Mouse (Mus musculus) MEL (cell line): ENCODE measurements around the gene Plxna4. TPM values are rescaled to one million over a fixed set of nuclear protein-coding genes. Genes with fewer than 3 reads are reported as not detected.

Source experiments
- DNase-seq: peaks from one replicate; pipeline ENCODE4 v3.0.0; 2011; ENCODE audit warnings: low read depth, low spot score
- H3K27ac ChIP-seq: 2 replicates; pipeline ENCODE4 v1.5.1; 2012; ENCODE audit warnings: low read depth, mild to moderate bottlenecking, control low read depth, low read length, moderate library complexity; ENCODE audit not compliant: control insufficient read depth
- H3K27me3 ChIP-seq, 2 experiments: fragments of 150-350 bp in 1 of 2; sonication (generic) in 1 of 2; 2 replicates each; pipeline ENCODE4 v1.6.1; 2012; ENCODE audit warnings: low read length in 2 of 2, mild to moderate bottlenecking in 2 of 2, improper control_type of control experiment in 1 of 2, moderate library complexity in 1 of 2; ENCODE audit not compliant: insufficient read depth in 2 of 2, control insufficient read depth in 1 of 2
- H3K36me3 ChIP-seq, 2 experiments: 2 replicates each; pipeline ENCODE4 v1.6.1; 2012 to 2014; ENCODE audit warnings: low read length in 2 of 2, improper control_type of control experiment in 1 of 2, inconsistent platforms in 1 of 2, mild to moderate bottlenecking in 1 of 2; ENCODE audit not compliant: insufficient read depth in 2 of 2, control insufficient read depth in 1 of 2
- H3K4me1 ChIP-seq, 2 experiments: fragments of 150-350 bp in 1 of 2; sonication (generic) in 1 of 2; 2 replicates each; pipeline ENCODE4 v1.6.1; 2012; ENCODE audit warnings: low read length in 2 of 2, improper control_type of control experiment in 1 of 2, mild to moderate bottlenecking in 1 of 2; ENCODE audit not compliant: insufficient read depth in 2 of 2, control insufficient read depth in 1 of 2
- H3K4me3 ChIP-seq, 2 experiments: fragments of 150-350 bp in 1 of 2; sonication (generic) in 1 of 2; 2 replicates each; pipeline ENCODE4 v1.5.1; 2012; ENCODE audit warnings: low read depth in 2 of 2, low read length in 2 of 2, mild to moderate bottlenecking in 2 of 2, moderate library complexity in 2 of 2, control low read depth in 1 of 2, improper control_type of control experiment in 1 of 2; ENCODE audit not compliant: control insufficient read depth in 1 of 2, insufficient read depth in 1 of 2
- H3K79me2 ChIP-seq: 2 replicates; pipeline ENCODE4 v1.6.1; 2012; ENCODE audit warnings: mild to moderate bottlenecking, low read length, moderate library complexity; ENCODE audit not compliant: control insufficient read depth, poor library complexity, insufficient read depth
- H3K9ac ChIP-seq: 2 replicates; pipeline ENCODE4 v1.6.1; 2012; ENCODE audit warnings: low read depth, mild to moderate bottlenecking, control low read depth, low read length, moderate library complexity; ENCODE audit not compliant: control insufficient read depth, poor library complexity, severe bottlenecking
- H3K9me3 ChIP-seq: fragments of 150-350 bp; sonication (generic); replicated peaks from 2 replicates; pipeline ENCODE4 v1.6.1; 2012; ENCODE audit warnings: mild to moderate bottlenecking, low read length, improper control_type of control experiment, moderate library complexity; ENCODE audit not compliant: insufficient read depth
- CHD1 ChIP-seq: IDR thresholded peaks from 2 replicates; pipeline ENCODE4 v1.6.1; 2012; ENCODE audit warnings: low read depth, mild to moderate bottlenecking, inconsistent platforms, low read length, improper control_type of control experiment
- CHD2 ChIP-seq: IDR thresholded peaks from 2 replicates; pipeline ENCODE4 v1.6.1; 2011; ENCODE audit warnings: low read length, improper control_type of control experiment
- CTCF ChIP-seq, 3 experiments: IDR thresholded peaks in 2 of 3; conservative IDR thresholded peaks in 1 of 3; 2 replicates each; pipeline ENCODE4 v1.5.1; 2011 to 2012; ENCODE audit warnings: low read length in 3 of 3, low read depth in 2 of 3, mild to moderate bottlenecking in 2 of 3, improper control_type of control experiment in 1 of 3, inconsistent platforms in 1 of 3, mixed read lengths in 1 of 3, moderate library complexity in 1 of 3; ENCODE audit not compliant: control insufficient read depth in 1 of 3, insufficient read depth in 1 of 3, poor library complexity in 1 of 3, severe bottlenecking in 1 of 3
- E2F4 ChIP-seq: IDR thresholded peaks from 2 replicates; pipeline ENCODE4 v1.6.1; 2011; ENCODE audit warnings: low read depth, low read length, improper control_type of control experiment, borderline replicate concordance
- ELF1 ChIP-seq: IDR thresholded peaks from 2 replicates; pipeline ENCODE4 v1.6.1; 2014; ENCODE audit warnings: low read depth, mild to moderate bottlenecking, inconsistent platforms, low read length, improper control_type of control experiment, moderate library complexity
- ETS1 ChIP-seq: IDR thresholded peaks from 2 replicates; pipeline ENCODE4 v1.6.1; 2012; ENCODE audit warnings: low read depth, mild to moderate bottlenecking, inconsistent platforms, low read length, improper control_type of control experiment, moderate library complexity
- GABPA ChIP-seq: IDR thresholded peaks from 2 replicates; pipeline ENCODE4 v1.6.1; 2012; ENCODE audit warnings: low read depth, mild to moderate bottlenecking, inconsistent platforms, low read length, improper control_type of control experiment, moderate library complexity
- GATA1 ChIP-seq: IDR thresholded peaks from 2 replicates; pipeline ENCODE4 v1.6.1; 2011; ENCODE audit warnings: low read depth, low read length, improper control_type of control experiment
- KAT2A ChIP-seq: conservative IDR thresholded peaks from 2 replicates; pipeline ENCODE4 v1.6.1; 2012; ENCODE audit warnings: low read depth, low read length, improper control_type of control experiment, inconsistent platforms
- MAFK ChIP-seq: IDR thresholded peaks from 2 replicates; pipeline ENCODE4 v1.6.1; 2011; ENCODE audit warnings: low read depth, mild to moderate bottlenecking, low read length, improper control_type of control experiment, borderline replicate concordance
- MEF2A ChIP-seq: IDR thresholded peaks from 2 replicates; pipeline ENCODE4 v1.6.1; 2014; ENCODE audit warnings: low read depth, mild to moderate bottlenecking, inconsistent platforms, low read length, improper control_type of control experiment; ENCODE audit not compliant: poor library complexity, insufficient replicate concordance, severe bottlenecking; ENCODE audit errors: extremely low read depth
- MXI1 ChIP-seq: IDR thresholded peaks from 2 replicates; pipeline ENCODE4 v1.6.1; 2011; ENCODE audit warnings: mild to moderate bottlenecking, low read depth, low read length, improper control_type of control experiment
- NELFE ChIP-seq: IDR thresholded peaks from 2 replicates; pipeline ENCODE4 v1.6.1; 2011; ENCODE audit warnings: low read depth, low read length, improper control_type of control experiment
- NRF1 ChIP-seq: IDR thresholded peaks from 2 replicates; pipeline ENCODE4 v1.6.1; 2014; ENCODE audit warnings: low read depth, mild to moderate bottlenecking, inconsistent platforms, low read length, improper control_type of control experiment, moderate library complexity; ENCODE audit not compliant: poor library complexity, insufficient read depth, severe bottlenecking
- POLR2A ChIP-seq, 2 experiments: IDR thresholded peaks; 2 replicates each; pipeline ENCODE4 v1.6.1; 2011 to 2012; ENCODE audit warnings: low read length in 2 of 2, mild to moderate bottlenecking in 2 of 2, control low read depth in 1 of 2, improper control_type of control experiment in 1 of 2, low read depth in 1 of 2, moderate library complexity in 1 of 2; ENCODE audit not compliant: control insufficient read depth in 1 of 2, insufficient read depth in 1 of 2, poor library complexity in 1 of 2
- POLR2AphosphoS5 ChIP-seq: IDR thresholded peaks from 2 replicates; pipeline ENCODE4 v1.6.1; 2012; ENCODE audit warnings: low read depth, borderline replicate concordance, mild to moderate bottlenecking, inconsistent platforms, low read length, moderate library complexity, mixed read lengths
- RAD21 ChIP-seq: IDR thresholded peaks from 2 replicates; pipeline ENCODE4 v1.6.1; 2011; ENCODE audit warnings: mild to moderate bottlenecking, low read depth, low read length, improper control_type of control experiment
- SIN3A ChIP-seq: IDR thresholded peaks from 2 replicates; pipeline ENCODE4 v1.6.1; 2012; ENCODE audit warnings: low read length, improper control_type of control experiment, inconsistent platforms
- SMC3 ChIP-seq: IDR thresholded peaks from 2 replicates; pipeline ENCODE4 v1.6.1; 2011; ENCODE audit warnings: low read depth, low read length, improper control_type of control experiment
- TBP ChIP-seq: IDR thresholded peaks from 2 replicates; pipeline ENCODE4 v1.8.0; 2011; ENCODE audit warnings: low read depth, low read length, improper control_type of control experiment
- TCF12 ChIP-seq: IDR thresholded peaks from 2 replicates; pipeline ENCODE4 v1.6.1; 2014; ENCODE audit warnings: low read depth, mild to moderate bottlenecking, inconsistent platforms, low read length, improper control_type of control experiment, moderate library complexity
- UBTF ChIP-seq: IDR thresholded peaks from 2 replicates; pipeline ENCODE4 v1.6.1; 2012; ENCODE audit warnings: low read depth, mild to moderate bottlenecking, inconsistent platforms, low read length, improper control_type of control experiment, moderate library complexity, borderline replicate concordance; ENCODE audit not compliant: insufficient read depth
- USF1 ChIP-seq: IDR thresholded peaks from 2 replicates; pipeline ENCODE4 v1.6.1; 2014; ENCODE audit warnings: low read depth, mild to moderate bottlenecking, inconsistent platforms, low read length, improper control_type of control experiment, moderate library complexity
- USF2 ChIP-seq, 2 experiments: IDR thresholded peaks; 2 replicates each; pipeline ENCODE4 v1.6.1; 2011 to 2012; ENCODE audit warnings: improper control_type of control experiment in 2 of 2, low read length in 2 of 2, borderline replicate concordance in 1 of 2, inconsistent platforms in 1 of 2, low read depth in 1 of 2, mild to moderate bottlenecking in 1 of 2; ENCODE audit not compliant: insufficient read depth in 1 of 2
- ZC3H11A ChIP-seq: IDR thresholded peaks from 2 replicates; pipeline ENCODE4 v1.6.1; 2012; ENCODE audit warnings: low read depth, mild to moderate bottlenecking, inconsistent platforms, low read length, improper control_type of control experiment
- ZKSCAN1 ChIP-seq: IDR thresholded peaks from 2 replicates; pipeline ENCODE4 v1.6.1; 2012; ENCODE audit warnings: low read depth, mild to moderate bottlenecking, inconsistent platforms, low read length, improper control_type of control experiment, moderate library complexity
- ZMIZ1 ChIP-seq: IDR thresholded peaks from 2 replicates; pipeline ENCODE4 v1.6.1; 2012; ENCODE audit warnings: low read depth, mild to moderate bottlenecking, inconsistent platforms, low read length, improper control_type of control experiment, moderate library complexity
- ZNF384 ChIP-seq: IDR thresholded peaks from 2 replicates; pipeline ENCODE4 v1.6.1; 2012; ENCODE audit warnings: low read depth, mild to moderate bottlenecking, inconsistent platforms, low read length, improper control_type of control experiment
- polyA plus RNA-seq, 2 experiments: library from polyadenylated mRNA; stranded (reverse) in 1 of 2; unstranded in 1 of 2; fragments of >175 nt in 1 of 2; fragments of >200 nt in 1 of 2; gene quantifications; 2 replicates each; pipeline versions ENCODE4 v1.2.1 to v1.2.4; 2012; ENCODE audit warnings: low replicate concordance in 2 of 2, low read depth in 1 of 2; ENCODE audit not compliant: insufficient read length in 2 of 2, insufficient read depth in 1 of 2, missing spikeins in 1 of 2
- total RNA-seq: library from RNA; depleted of rRNA; stranded (reverse); fragments of 300-350 nt; gene quantifications from 2 replicates; pipeline ENCODE4 v1.2.3, GENCODE M21; 2012

Plxna4 gene
- total and polyA plus RNA-seq, 3 experiments, result 0.01 TPM; not detected in 2

DNA sequence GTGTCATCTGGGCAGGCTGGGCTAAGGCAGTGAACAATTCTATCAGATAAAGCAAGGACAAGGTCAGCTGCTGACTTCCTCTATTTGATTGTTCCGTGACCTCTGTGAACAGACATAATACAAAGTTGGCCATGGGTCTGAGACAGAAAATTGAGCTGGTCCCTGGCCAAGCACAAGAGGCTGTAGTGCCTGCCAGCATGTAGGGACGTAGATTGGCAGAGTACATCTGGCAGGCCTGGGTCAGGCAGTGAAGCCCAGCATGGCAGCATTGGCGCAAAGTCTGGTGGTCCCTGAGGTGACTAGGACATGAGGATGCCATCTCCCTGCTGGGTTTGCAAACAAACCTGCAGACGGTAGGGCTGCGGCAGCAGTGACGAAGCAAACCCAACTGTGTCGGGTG, 321.9 kb downstream of the Plxna4 start:
- H3K36me3 ChIP-seq, result no peaks in the 10 kb centered on the region
- no peak for DNase-seq
- H3K4me1 ChIP-seq, result no peaks in the 10 kb centered on the region
- TF ChIP-seq ZC3H11A (no peak), POLR2AphosphoS5 (no peak), NELFE (no peak), ETS1 (no peak), MEF2A (no peak), UBTF (no peak), RAD21 (no peak), KAT2A (no peak), TCF12 (no peak), ELF1 (no peak), CHD2 (no peak), POLR2A (IDR thresholded peaks at IDR 0.05; ENCODE audit: control insufficient read depth in 1 of 2, insufficient read depth in 1 of 2, low read depth in 1 of 2, low read length in 2 of 2, poor library complexity in 1 of 2) (no peak), USF1 (no peak)
- H3K27ac ChIP-seq, result no peak overlapping the region
- no peaks in the 10 kb centered on the region for H3K9me3 ChIP-seq
- no peak overlapping the region for H3K4me3 ChIP-seq
- H3K9ac ChIP-seq, result no peak overlapping the region
- no peaks in the 10 kb centered on the region for H3K79me2 ChIP-seq
- H3K27me3 ChIP-seq, result no peaks in the 10 kb centered on the region

DNA sequence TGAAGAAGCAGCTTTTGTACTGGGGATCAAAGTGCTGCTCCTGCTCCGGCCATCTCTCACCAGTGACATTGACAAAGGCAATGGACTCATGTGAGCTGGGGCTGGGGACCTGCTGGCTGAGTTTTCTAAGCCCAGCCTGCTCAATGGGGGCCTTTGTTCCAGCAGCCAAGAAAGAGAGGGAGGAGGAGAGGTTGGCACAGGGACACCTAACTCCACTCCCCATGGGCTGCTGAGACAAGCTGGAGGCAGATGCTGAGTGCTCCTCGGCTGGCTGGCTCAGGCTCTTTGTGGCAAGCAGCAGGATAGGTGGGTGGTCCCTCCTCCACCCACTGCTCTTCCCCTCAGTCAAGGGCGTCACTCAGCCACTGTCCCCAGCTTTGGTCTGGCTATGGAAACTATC, 326.7 kb downstream of the Plxna4 start:
- Histone ChIP-seq H3K4me1 (no peaks in the 10 kb centered on the region), H3K9me3 (no peaks in the 10 kb centered on the region), H3K27me3 (no peaks in the 10 kb centered on the region), H3K9ac (no peak overlapping the region), H3K27ac (no peak overlapping the region), H3K79me2 (no peaks in the 10 kb centered on the region), H3K36me3 (no peaks in the 10 kb centered on the region), H3K4me3 (no peak overlapping the region)
- no peak for TF ChIP-seq SIN3A
- TF ChIP-seq GABPA, result no peak
- no peak for TF ChIP-seq E2F4
- TF ChIP-seq ZKSCAN1, result no peak
- TF ChIP-seq ZC3H11A, result no peak
- no peak for TF ChIP-seq TBP
- TF ChIP-seq KAT2A, result no peak
- TF ChIP-seq CHD1, result no peak
- no peak for TF ChIP-seq USF1
- TF ChIP-seq GATA1, result no peak
- no peak for TF ChIP-seq USF2 (IDR thresholded peaks at IDR 0.05; ENCODE audit: borderline replicate concordance in 1 of 2, insufficient read depth in 1 of 2, low read depth in 1 of 2, low read length in 2 of 2)
- no peak for TF ChIP-seq ZNF384
- TF ChIP-seq MAFK, result no peak
- TF ChIP-seq NELFE, result no peak
- no peak for TF ChIP-seq NRF1
- TF ChIP-seq SMC3, result no peak
- no peak for TF ChIP-seq CTCF (IDR thresholded peaks at IDR 0.05 in 2 of 3, conservative IDR thresholded peaks at IDR 0.05 in 1 of 3; ENCODE audit: control insufficient read depth in 1 of 3, insufficient read depth in 1 of 3, low read depth in 2 of 3, low read length in 3 of 3, poor library complexity in 1 of 3, severe bottlenecking in 1 of 3)
- TF ChIP-seq MXI1, result no peak
- TF ChIP-seq ZMIZ1, result no peak
- DNase-seq, result no peak
